Mouse (Mus musculus) kidney, postnatal 25 days (tissue): ENCODE measurements around the gene Ppa1.

ENCODE experiments used
- DNase-seq, 2 experiments: peaks; one replicate each; pipeline ENCODE4 v3.0.0; 2021; ENCODE audit warnings: mixed read lengths in 2 of 2

Ppa1 gene

GRCm38 (mm10) chr10:61648737-61649645 lies 639 bp downstream of the Ppa1 start:
- peak in 1 of 2 experiments; percentile 51 for DNase-seq

GRCm38 (mm10) chr10:61654105-61654504 lies 5.8 kb downstream of the Ppa1 start:
- DNase-seq: no peak

GRCm38 (mm10) chr10:61654691-61655090 lies 6.3 kb downstream of the Ppa1 start:
- DNase-seq: no peak

GRCm38 (mm10) chr10:61655188-61655587 lies 6.8 kb downstream of the Ppa1 start:
- DNase-seq: no peak

GRCm38 (mm10) chr10:61656928-61657882 lies 8.9 kb downstream of the Ppa1 start:
- peak; percentile 24 to 48 for DNase-seq

GRCm38 (mm10) chr10:61657985-61658384 lies 9.6 kb downstream of the Ppa1 start:
- DNase-seq: peak in 1 of 2 experiments; percentile 58

GRCm38 (mm10) chr10:61661887-61662286 lies 13.5 kb downstream of the Ppa1 start:
- DNase-seq: no peak

- DNase-seq: no peak
These were observed 14.1 kb downstream of the Ppa1 start for GRCm38 (mm10) chr10:61662391-61662988.

GRCm38 (mm10) chr10:61665111-61665510 lies 16.8 kb downstream of the Ppa1 start:
- no peak for DNase-seq

GRCm38 (mm10) chr10:61665651-61666050 lies 17.3 kb downstream of the Ppa1 start:
- no peak for DNase-seq

- no peak for DNase-seq
These were observed 20.9 kb downstream of the Ppa1 start for GRCm38 (mm10) chr10:61669289-61669688.

- no peak for DNase-seq
These were observed 21.5 kb downstream of the Ppa1 start for GRCm38 (mm10) chr10:61669896-61670295.

- DNase-seq: no peak
These were observed 22.4 kb downstream of the Ppa1 start for GRCm38 (mm10) chr10:61670758-61671157.

- no peak for DNase-seq
These were observed 27.6 kb downstream of the Ppa1 start for GRCm38 (mm10) chr10:61675935-61676334.

- DNase-seq: no peak
These were observed 31.2 kb downstream of the Ppa1 start for GRCm38 (mm10) chr10:61679545-61679944.

- DNase-seq: peak; percentile 98 to 99
These were observed 31.9 kb downstream of the Ppa1 start, which contains the start of gene Sar1a for GRCm38 (mm10) chr10:61680015-61680913. Sar1a (plus strand) TSS chr10:61680299.

GRCm38 (mm10) chr10:61689405-61689804 lies 41.1 kb downstream of the Ppa1 start:
- no peak for DNase-seq

GRCm38 (mm10) chr10:61693563-61693962 lies 45.2 kb downstream of the Ppa1 start:
- DNase-seq: no peak

GRCm38 (mm10) chr10:61694870-61695670 lies 46.7 kb downstream of the Ppa1 start, which contains the start of gene Tysnd1:
Tysnd1 (plus strand) TSS chr10:61695514.
- peak; percentile 99 for DNase-seq

- DNase-seq: peak in 1 of 2 experiments; percentile 19
These were observed 47.6 kb downstream of the Ppa1 start for GRCm38 (mm10) chr10:61695703-61696559.
